Mouse (Mus musculus) liver, embryonic 14.5 days (tissue): ENCODE data around the gene Apobec1.

Experiments
- CTCF ChIP-seq: IDR thresholded peaks from 2 replicates; pipeline ENCODE4 v1.5.1; 2016; ENCODE audit warnings: antibody characterized with exemption, low read depth, control low read depth
- EP300 ChIP-seq: IDR thresholded peaks from 2 replicates; pipeline ENCODE4 v1.6.1; 2016; ENCODE audit warnings: antibody characterized with exemption, low read depth

GRCm38 (mm10) chr6:122543574-122543973 is 58.7 kb downstream of the Apobec1 start:
- TF ChIP-seq EP300 = no peak
- no peak for TF ChIP-seq CTCF
